Mouse (Mus musculus) adrenal gland, postnatal 10 days (tissue): ENCODE results near the gene Yipf3. TPM values are rescaled to one million over a fixed set of nuclear protein-coding genes. Genes with fewer than 3 reads are reported as not detected.

ENCODE experiments used
- DNase-seq: peaks from one replicate; pipeline ENCODE4 v3.0.0; 2021; ENCODE audit warnings: mixed read lengths
- long read RNA-seq, 2 experiments: library from polyadenylated mRNA; stranded (forward); transcript quantifications; one replicate each; pipeline ENCODE4 v2.0.0; 2021
- total RNA-seq, 2 experiments: library from RNA; stranded (reverse); gene quantifications; 2 replicates each; pipeline ENCODE4 v1.2.3; 2021

Yipf3 gene
- total RNA-seq = 100 to 1,000 TPM; 105 to 121 TPM
- long read RNA-seq, experiment 1, transcript Yipf3-201 (9 exons, 2,035 nt) = major isoform, 129 of 181 reads
- long read RNA-seq, experiment 1, partial matches to known transcripts = 40 of 181 reads
- long read RNA-seq, experiment 1, other reads (novel, unspliced or antisense) = 7 of 181 reads
- long read RNA-seq, experiment 2, transcript Yipf3-201 (9 exons, 2,035 nt) = major isoform, 60 of 86 reads
- long read RNA-seq, experiment 2, partial matches to known transcripts = 19 of 86 reads
- long read RNA-seq, experiment 2, other reads (novel, unspliced or antisense) = 3 of 86 reads

DNA sequence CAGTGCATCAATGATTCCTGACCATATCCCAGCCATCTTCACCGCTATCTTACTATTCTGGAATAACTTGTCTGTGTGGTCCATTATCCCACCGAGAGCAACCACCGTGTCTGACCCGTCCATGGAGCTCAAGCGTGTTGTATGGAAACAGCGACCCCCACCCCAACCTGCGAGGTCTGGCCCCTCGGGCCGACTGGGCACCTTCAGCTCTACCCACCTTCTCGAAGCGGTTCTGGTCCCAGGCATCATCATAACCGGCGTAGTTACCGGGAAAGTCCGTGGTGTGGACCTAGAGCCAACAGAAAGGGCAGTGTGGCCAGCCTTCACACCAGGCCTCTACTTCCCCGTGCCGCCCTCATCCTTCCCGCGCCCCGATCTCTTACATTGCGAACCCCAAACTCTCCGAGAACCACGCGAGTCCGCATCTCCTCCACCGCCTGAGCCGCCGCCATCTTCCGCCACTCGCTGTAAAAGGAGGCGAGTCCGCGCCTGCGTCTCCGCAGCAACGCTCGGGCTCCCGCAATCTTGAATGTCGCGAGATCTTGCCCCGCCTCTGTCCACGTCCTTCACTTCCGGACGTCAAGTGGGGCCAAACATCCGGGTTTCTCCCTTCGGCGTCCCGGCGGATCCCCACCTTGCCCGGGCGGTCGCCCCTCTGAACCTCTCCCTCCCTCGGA lies at the start of gene Yipf3, which contains the start of gene Polr1c:
Yipf3 (plus strand) TSS at position 569 of the 677 bp plus-strand sequence.
Polr1c (minus strand) TSS at position 543 of the 677 bp plus-strand sequence.
- DNase-seq = peak; percentile 97

GRCm38 (mm10) chr17:46201151-46201550 lies 46.7 kb upstream of the Yipf3 start:
- peak; percentile 54 for DNase-seq

DNA sequence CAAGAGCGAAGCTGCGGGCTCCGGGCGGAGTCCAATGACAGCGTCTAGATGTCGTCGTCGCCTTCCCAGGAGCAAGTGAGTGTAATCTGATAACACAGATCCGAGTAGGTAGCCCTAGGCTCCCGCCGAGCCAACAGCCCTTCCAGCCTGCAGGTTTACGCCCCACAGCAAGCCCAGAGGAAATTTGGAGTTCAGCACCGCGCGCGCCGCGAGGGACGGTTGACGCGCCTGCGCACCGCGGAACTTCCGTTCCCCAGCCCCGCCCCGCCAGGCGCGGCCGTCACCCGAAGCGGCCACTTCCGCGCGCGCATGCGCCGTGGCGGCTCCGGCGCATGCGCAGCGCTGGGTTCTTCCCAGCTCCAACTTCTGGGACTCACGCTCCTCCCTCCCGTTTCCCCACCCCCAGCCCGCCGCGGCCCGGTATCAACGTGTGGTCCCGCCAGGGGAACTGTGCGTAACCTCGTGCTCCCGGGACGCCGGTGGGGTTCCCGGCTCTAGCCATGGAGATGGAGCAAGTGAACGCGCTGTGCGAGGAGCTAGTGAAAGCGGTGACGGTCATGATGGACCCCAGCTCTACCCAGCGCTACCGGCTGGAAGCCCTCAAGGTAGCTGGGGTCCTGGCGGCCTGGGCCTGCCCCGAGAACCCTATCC lies 45.3 kb upstream of the Yipf3 start, which contains the start of the genes Polh and Xpo5:
Polh (minus strand) TSS at position 225 of the 651 bp plus-strand sequence.
Xpo5 (plus strand) TSS at position 362 of the 651 bp plus-strand sequence.
- DNase-seq = peak; percentile 96

DNA sequence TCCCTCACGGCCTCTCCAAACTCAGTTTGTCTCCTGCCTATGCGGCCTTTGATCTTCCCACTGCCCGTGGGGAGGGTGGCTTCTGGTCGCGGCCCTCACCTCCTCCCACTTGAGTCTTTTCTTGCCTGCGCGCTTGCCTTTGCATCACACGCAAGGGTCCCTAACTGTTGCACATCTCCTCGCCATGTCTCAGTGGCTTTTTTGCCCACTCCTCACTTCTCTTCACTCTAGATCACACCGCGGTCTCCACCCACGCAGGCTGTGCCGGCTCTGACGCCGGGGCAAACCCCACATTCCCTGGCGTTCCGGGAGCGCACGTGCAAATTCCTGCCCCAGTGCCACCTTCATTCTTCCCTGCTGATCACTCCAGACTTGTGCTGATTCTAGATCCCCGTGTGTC lies 44.8 kb upstream of the Yipf3 start:
- DNase-seq = no peak

- no peak for DNase-seq
Observed at GRCm38 (mm10) chr17:46206676-46207075, 41.2 kb upstream of the Yipf3 start.

- DNase-seq = no peak
Observed at GRCm38 (mm10) chr17:46210550-46210949, 37.3 kb upstream of the Yipf3 start.

DNA sequence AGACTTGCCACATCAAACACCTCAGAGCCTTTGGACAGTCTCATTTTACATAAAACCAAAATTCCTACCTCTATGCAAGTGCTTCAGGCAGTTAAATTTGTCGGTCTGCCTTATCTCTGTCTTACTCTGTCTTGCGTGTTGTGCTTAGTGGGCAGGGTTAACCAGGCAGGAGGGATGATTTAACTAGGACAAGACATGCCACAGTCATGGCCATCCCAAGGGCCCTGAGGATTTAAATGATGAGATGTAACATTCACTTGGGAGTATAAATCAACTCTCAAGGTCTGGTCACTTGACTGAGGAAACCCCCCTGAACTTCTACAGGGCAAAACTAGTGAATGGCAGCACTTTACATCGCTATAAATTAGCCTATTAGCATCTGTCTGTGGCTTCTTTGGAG lies 26.3 kb upstream of the Yipf3 start:
- DNase-seq = no peak

- peak; percentile 53 for DNase-seq
Observed at GRCm38 (mm10) chr17:46227576-46227975, 20.3 kb upstream of the Yipf3 start.

DNA sequence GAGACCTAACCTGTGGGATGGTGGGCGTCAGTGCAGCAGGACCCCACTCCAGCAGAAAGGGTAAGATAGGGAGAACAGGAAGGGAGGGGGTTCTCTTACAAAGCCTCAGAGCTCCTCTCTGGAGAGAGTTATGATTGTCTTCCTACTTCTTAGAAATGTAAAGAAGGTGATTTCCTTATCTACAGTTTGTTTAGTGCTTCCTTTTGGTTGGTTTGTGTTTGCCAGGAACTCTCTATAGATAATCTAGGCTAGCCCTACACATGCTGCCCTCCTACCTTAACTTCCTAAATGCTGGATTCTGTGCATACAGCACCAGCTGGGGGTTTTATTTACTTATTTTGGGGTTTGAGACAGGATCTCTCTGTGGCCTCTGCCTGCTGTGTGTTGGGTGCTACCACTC lies 11.8 kb upstream of the Yipf3 start:
- DNase-seq = no peak

DNA sequence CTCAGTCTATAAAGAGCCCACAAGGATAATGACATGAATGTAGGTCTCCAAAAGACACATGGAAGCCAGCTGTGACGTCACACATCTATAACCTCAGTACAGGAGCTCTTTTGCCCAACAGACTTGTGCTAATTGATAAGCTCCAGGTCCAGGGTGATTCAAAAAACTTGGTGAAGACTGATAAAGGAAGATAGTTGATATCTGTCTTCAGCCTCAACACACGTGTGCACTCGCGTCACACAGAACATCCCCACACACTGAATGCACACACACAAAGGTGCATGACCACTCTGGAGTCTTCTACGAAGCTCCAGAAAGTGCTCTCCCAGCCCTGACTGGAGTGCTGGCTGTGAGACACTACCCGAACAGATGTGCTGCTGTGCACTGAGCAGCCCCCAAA lies 10.8 kb upstream of the Yipf3 start:
- no peak for DNase-seq

DNA sequence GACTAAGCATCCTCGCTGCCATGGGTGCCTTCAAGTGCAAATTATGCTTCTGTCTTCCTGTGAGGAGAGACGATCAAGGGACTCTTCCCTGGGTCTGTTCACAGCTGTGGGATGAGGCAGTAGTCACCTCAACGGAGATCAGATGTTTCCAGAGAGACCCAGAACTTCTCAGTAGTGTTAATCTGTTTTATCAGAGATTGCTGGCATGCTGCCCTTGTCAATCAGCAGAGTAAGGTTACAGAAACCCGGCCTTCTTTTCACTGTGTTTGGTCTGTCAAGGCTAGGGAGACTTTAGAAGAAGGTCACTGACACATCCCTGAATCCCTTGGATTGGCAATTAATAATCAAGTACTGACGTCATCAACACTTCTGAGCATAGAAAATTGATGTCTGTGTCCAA lies 10.4 kb upstream of the Yipf3 start:
- DNase-seq = peak; percentile 65

DNA sequence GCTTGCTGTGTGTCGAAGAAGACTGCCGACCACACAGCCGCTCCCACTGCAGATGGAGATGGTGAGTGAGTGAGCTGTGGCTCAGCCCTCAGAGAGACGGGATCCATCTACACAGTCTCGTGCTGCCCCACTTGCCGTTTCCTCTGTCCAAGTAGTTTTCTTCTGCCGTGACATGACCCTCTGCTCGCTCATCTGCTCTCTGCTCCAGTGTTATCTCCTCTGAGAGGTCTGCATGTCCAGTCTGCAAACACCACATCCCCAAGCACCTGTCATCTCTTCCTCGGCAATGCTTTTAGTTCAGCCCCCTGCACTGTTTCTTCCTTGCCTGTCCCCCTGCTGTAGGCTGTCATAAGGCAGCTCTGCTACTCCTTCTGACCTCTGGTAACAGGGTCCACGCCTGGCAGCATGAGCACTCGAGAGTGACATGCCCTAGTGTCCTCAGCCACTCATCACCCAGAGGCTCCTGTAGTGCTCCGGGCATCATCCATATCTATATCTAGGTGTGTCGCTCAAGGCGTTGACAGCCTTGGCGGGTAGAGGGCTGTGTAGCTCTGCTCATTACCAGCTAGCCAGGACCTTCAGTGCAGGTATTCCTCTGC lies 8.3 kb upstream of the Yipf3 start:
- DNase-seq = no peak

DNA sequence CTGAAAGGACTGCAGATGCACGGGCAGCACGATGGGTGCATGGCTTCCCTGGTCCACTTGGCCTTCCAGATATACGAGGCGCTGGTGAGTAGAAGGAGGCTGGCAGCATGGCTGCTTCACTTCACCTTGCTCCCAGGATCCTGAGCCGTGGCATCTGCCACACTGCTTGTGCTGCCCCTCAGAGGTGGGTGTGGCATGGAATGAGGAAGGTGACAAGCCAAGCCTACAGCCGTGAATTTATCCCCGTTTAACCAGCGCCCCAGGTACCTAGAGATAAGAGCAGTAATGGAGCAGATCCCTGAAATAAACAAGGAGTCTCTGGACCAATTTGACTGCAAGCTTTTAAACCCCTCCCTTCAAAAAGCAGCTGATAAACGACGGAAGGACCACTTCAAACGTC lies 6.4 kb upstream of the Yipf3 start:
- DNase-seq = no peak

DNA sequence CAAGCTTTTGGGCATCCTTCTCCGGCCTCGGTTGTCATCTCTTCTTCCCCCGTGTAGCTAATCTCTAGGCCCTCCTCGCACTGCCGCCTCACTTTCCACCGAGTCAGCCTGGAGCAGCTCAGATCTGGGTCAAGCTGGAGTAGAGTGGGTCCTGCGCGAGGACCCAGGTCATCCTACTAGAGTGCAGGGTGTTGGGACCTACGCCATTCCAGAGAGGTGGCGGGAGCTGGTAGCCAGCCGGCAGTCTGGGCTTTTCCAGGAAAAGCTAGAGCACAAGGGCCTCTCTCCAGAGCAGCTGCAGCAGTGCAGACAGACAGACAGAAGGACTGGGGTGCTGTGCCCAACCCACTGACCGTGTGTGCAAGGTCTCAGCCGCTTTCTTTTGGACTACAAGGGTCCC lies 5.6 kb upstream of the Yipf3 start:
- DNase-seq = no peak

DNA sequence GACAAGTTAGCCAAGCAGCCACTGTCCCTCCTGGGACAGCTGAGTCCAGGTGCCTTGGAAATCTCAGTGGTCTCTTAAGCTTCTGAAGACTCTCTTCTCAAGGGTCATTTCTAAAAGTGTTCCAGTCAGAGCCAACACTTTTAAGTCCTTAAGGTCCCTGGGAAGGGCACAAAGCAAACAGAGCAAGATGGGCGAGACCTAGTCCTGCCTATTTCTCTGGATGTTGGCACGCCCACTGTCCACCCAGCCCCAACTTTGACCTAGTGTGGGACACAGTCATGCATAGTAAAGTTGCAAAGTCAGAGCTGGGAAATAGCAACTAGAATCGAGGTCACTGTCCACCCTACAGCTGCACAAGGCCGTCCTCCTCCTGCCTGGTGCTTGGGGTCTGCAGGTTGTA lies 4.9 kb upstream of the Yipf3 start:
- DNase-seq = peak; percentile 54

DNA sequence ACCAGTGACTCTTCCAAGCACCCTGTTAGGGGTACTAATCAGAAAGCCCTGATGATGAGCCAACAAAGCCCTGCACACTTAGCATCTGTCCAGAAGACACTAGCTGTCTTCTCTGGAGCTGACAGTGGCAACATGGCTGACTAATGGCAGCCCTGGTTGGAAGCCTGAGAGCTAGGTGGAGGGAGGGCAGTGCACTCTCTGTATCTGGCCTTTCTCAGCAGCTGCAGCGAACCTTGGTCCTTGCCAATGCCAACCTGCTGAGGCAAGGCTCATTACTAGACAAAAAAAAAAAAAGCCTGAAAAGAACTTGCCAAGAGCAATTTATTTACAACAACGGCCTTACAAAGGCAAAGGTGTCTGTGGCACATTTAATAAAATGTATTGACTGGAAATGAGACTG lies 4.3 kb upstream of the Yipf3 start:
- peak; percentile 48 for DNase-seq

DNA sequence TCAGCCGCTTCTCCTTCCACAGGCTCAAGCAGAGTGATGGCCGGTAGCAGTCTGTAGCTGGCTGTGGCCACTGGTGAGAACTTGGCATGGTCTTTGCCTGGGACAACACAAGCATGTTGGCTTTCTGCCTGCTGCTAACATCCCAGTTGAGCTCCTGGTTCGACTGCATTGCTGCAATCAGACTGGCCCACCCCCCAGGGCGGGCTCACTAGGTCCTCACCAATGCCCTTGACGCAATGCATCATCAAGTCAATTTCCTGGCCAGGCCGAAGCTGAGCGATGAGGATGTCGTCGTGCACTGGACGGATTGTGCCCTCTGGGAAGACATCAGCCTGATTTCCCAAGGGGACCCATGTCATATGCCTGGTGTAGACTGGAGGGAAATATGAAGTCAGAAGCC lies 3.3 kb upstream of the Yipf3 start:
- peak; percentile 84 for DNase-seq

DNA sequence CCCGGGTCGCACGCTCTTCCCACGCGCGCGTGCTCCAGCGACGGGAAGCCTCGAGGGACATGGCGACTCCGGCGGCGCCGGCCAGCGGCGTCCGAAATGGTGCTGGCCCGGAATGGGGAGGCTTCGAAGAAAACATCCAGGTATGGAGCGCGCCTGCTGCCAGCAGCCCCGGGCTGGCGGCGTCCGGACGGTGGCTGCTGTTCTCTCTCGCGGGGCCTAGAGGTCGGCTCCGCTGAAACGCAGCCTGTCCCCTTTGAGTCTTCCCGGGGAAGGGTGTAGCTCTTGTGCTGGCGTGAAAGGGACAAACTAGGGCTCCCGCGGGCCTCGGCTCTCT lies 276 bp downstream of the Yipf3 start:
- no peak for DNase-seq

GRCm38 (mm10) chr17:46251174-46251573 lies 3.3 kb downstream of the Yipf3 start:
- DNase-seq = no peak

GRCm38 (mm10) chr17:46252571-46253451 lies 4.9 kb downstream of the Yipf3 start:
- DNase-seq = peak; percentile 60

GRCm38 (mm10) chr17:46253452-46254084 lies 5.7 kb downstream of the Yipf3 start, which contains the start of gene Lrrc73:
Gene Lrrc73 (plus strand): TSS chr17:46253531.
- peak; percentile 98 for DNase-seq
